Mouse (Mus musculus): ENCODE measurements around the gene Scaper.

Scaper gene

GRCm38 (mm10) chr9:55608701-55609531 is 329.0 kb downstream of the Scaper start:
- no peak for DNase-seq (ENCODE audit: extremely low read depth, insufficient read length, low spot score)

GRCm38 (mm10) chr9:55598594-55598993 is 339.3 kb downstream of the Scaper start:
- no peak for DNase-seq (ENCODE audit: extremely low read depth, insufficient read length, low spot score)

DNA sequence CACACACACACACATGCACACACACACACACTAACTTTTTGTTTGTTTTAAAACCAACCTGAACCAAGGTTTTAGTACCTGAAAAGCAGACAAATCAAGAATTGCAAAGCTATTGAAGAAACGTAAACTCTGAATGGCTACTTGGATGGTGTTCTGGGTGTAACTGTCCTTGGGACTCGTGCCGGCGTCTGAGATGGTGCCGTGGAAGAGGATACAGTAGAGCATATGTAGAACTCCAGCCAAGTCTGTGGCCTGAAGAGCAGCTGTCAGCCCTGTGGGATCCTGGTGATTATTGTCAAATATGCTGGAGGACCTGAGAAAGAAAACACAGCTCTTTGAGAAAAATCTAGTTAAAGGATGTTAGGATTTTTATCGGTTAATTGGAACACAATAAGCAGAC is 351.8 kb downstream of the Scaper start:
- no peak for DNase-seq (ENCODE audit: extremely low read depth, insufficient read length, low spot score)

DNA sequence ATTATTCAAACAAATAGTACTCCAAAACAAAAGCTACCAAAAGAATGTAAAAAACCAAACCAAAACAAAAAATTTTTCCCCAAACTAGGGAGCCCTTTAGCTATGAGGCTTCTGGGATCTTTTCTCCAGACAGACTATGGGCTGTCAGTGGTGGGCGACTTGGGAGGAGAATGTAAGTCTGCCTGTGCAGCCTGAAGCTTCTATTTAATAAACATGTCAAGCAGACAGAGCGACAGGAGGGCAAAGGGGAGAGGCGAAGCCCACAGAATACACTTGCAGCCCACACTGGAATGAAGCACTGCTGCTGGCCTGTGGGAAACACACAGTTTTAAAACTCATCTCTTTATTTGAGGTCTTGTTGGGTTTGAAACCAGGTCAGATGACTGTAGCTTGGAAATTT is 356.5 kb downstream of the Scaper start:
- DNase-seq (ENCODE audit: extremely low read depth, insufficient read length, low spot score), result no peak

DNA sequence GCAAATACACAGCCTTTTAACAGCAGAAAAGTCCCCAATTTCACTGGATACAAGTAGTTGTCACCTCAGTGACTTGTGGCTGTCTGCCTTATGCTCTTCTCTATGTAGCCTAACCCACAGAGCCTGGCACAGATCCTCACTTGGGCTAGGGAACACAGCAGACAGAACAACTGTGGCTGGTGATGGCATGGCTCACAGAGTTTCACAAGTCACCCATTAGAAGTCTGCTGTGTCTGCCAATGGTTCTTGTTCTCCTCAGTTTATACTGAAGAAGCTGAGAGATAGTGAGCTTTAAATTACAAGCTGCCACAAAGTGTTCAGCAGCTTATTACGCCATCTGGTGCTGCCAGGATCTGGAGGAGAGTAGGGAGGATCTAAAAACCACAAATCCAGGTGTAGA is 361.3 kb downstream of the Scaper start:
- no peak for DNase-seq (ENCODE audit: extremely low read depth, insufficient read length, low spot score)

DNA sequence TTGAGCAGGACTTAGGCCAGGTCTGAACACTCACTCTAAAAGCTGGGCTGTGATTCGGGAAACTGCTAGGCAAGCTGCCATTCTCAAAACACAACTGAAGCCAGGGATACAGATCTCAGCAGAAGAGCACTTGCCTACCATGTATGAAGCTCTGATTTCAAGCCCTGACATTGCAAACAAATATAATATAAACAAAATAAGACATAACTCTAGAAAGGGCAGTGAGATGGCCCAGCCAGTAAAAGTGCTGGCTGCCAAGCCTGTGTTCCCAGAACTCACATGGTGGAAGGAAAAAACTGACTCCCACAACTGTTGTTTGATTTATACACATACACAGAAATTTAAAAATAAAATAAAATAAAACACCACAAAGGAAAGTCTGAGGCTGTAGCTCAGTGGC is 366.8 kb downstream of the Scaper start:
- DNase-seq (ENCODE audit: extremely low read depth, insufficient read length, low spot score), result no peak

DNA sequence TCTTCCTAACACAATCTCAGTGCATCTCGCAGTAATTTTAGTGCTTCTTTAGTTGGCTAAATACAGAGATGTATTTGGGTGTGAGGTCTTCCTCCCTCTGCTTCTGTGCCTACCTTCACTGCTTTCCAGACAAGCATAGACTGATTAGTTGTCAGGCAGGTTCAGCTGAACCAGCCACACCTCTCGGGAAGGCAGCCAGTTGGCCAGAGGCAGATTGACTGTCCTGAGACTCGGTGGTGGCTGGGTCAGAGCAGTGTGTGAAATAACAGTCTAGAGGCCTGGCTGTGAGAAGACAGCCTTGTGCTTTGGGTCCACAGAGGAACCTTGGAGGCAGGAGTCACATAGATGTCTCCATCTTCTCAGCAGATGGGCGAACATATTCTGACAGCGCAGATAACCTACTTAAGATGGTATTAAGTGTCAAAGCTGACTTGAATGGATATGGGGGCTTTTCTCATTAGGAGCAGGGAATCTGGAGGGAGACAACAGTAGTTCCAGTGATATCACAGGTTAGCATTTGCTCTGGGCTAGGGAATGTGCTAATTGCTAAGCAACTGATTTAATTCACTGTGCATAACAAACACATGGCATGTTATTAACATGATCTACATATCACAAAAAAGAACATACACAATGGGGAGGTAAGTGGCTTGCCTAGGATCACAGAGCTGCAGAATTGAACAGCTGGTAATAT is 369.3 kb downstream of the Scaper start:
- no peak for DNase-seq (ENCODE audit: extremely low read depth, insufficient read length, low spot score)

DNA sequence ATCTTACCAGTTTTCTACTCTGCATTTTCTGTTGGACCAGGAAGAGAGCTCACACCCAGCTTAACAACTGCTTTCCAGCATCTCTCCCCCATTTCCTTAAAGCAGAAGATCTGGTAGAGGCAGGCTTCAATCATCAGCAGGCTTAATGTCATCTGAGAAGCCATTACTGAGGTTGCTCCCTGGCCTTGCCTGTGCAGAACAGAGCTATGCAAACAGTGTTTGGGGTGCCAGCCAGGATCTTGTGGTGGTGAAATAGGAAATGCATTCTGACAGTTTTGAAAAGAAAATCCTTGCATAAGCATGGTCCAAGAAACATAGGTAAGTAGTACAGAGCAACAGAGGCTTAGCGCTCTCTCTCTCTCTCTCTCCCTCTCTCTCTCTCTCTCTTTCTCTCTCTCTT is 377.0 kb downstream of the Scaper start:
- DNase-seq (ENCODE audit: extremely low read depth, insufficient read length, low spot score), result no peak

GRCm38 (mm10) chr9:55554986-55555385 is 382.9 kb downstream of the Scaper start:
- DNase-seq (ENCODE audit: extremely low read depth, insufficient read length, low spot score), result no peak

GRCm38 (mm10) chr9:55549302-55549890 is 388.5 kb downstream of the Scaper start:
- no peak for DNase-seq (ENCODE audit: extremely low read depth, insufficient read length, low spot score)

- no peak for DNase-seq (ENCODE audit: extremely low read depth, insufficient read length, low spot score)
These were observed 389.0 kb downstream of the Scaper start for GRCm38 (mm10) chr9:55548871-55549270.

GRCm38 (mm10) chr9:55546176-55547010 is 391.5 kb downstream of the Scaper start:
- no peak for DNase-seq (ENCODE audit: extremely low read depth, insufficient read length, low spot score)

DNA sequence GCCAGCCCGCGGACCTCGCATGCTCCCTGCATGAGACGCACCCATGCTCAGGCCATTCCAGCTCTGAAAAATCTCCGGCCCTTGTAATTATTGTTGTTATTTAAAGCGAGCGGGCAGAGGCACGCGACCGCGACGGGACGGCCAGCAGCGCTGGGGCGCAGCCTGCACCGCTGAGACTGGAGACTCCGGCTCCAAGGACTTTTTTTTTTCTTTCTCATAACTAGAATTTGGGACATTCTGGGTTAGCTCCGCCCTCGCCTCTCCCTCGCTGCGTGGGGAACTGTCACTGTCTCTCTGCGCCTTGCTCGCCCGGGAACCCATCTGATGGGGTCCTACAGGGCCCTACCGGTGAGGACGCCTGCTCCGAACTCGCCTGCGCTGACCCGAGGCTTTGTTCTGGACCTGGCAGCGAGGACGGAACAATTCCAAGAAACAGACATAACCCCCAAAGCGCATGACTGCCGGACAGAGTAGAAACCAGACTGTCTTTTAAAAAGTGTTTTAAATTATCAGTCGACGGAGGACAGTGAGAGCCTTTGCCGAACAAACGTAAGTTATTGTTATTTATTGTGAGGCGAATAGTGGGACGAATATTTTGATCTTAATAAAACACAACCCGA is 392.3 kb downstream of the Scaper start:
- no peak for DNase-seq (ENCODE audit: extremely low read depth, insufficient read length, low spot score)

DNA sequence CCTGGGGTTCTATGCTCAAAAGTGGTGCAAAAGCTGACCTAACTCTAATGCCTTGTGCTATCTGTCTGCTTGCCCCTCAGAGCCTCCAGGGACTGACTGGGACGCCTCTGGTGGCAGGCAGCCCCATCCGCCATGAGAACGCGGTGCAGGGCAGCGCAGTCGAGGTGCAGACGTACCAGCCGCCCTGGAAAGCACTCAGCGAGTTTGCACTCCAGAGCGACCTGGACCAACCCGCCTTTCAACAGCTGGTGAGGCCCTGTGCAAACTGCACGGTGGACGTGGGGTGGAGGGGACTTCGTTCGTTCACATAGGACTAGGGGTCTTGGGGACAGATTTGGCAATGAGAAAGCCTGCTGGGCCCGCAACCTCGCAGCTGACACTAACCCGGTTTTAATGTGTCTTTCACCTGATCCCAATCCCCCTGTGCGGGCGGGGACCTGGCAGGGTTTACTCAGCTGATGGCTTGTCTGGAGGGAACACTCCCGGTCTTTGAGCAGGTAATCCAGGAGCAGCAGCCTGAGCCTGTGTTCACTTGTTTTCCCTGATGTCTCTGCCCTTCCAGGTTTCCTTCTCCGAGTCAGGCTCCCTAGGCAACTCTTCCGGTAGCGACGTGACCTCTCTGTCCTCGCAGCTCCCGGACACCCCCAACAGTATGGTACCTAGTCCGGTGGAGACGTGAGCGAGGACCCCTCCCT is 392.9 kb downstream of the Scaper start:
- no peak for DNase-seq (ENCODE audit: extremely low read depth, insufficient read length, low spot score)

DNA sequence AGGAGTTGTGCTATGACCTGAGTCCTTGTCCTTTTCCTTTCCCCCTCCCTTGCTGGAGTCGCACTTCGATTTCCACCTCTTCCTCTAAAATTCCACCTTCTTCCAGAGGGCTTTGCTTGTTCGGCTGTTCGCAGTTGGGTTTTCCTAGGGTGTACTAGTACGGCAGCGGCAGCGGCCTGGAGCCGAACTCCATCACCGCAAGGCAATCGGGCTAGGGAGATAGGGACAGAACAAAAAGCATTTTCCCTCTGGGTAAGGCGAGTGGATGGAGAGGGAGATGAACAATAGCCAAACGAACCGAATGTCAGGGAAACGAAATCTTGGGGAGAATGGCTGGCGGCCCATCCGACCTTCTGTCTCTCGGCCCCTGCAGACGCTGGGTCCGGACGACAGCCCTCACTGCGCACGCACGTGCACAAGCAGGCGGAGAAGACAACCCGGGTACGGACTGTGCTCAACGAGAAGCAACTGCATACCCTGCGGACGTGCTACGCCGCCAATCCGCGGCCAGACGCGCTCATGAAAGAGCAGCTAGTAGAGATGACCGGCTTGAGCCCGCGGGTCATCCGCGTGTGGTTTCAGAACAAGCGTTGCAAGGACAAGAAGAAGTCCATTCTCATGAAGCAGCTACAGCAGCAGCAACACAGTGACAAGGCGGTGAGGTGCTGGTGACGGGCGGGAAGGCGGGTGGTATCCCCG is 394.1 kb downstream of the Scaper start:
- no peak for DNase-seq (ENCODE audit: extremely low read depth, insufficient read length, low spot score)

GRCm38 (mm10) chr9:55543336-55543702 is 394.6 kb downstream of the Scaper start:
- no peak for DNase-seq (ENCODE audit: extremely low read depth, insufficient read length, low spot score)

DNA sequence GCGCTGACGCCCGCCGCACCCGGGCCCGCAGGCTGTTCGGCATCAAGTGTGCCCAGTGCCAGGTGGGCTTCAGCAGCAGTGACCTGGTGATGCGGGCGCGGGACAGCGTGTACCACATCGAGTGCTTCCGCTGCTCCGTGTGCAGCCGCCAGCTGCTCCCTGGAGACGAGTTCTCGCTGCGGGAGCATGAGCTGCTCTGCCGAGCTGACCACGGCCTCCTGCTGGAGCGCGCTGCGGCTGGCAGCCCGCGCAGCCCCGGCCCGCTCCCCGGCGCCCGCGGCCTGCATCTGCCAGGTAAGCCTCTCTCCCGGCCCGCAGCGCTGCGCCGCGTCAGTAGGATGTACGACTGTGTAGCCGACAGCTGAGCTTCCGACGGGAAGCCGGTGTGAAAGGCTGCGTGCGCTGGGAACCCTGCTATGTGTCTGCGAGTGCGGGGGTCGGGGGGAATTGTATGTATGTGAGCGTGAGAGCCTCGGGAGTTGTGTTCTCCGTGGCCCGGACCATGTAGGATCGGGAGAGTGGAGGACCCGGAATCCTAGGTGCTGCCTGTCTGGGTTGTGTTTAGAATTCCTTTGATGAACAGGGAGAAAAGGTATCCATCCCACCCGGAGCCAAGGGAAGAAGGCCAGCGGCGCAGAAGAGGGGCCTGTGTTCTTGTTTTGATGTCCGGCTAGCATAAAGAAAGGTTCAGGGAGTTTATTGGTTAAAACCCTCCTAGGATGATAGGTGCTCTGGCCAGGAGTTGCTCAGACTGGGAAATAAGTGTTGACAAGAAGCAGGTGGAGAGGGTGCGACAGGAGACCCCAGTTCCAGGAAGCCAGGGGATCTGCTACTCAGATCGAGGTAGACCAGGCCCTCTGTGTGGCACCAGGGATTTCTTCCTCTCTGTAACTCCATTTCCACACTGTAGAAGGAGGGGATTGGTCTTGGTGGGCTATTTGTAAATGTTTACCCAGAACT is 395.3 kb downstream of the Scaper start:
- no peak for DNase-seq (ENCODE audit: extremely low read depth, insufficient read length, low spot score)

DNA sequence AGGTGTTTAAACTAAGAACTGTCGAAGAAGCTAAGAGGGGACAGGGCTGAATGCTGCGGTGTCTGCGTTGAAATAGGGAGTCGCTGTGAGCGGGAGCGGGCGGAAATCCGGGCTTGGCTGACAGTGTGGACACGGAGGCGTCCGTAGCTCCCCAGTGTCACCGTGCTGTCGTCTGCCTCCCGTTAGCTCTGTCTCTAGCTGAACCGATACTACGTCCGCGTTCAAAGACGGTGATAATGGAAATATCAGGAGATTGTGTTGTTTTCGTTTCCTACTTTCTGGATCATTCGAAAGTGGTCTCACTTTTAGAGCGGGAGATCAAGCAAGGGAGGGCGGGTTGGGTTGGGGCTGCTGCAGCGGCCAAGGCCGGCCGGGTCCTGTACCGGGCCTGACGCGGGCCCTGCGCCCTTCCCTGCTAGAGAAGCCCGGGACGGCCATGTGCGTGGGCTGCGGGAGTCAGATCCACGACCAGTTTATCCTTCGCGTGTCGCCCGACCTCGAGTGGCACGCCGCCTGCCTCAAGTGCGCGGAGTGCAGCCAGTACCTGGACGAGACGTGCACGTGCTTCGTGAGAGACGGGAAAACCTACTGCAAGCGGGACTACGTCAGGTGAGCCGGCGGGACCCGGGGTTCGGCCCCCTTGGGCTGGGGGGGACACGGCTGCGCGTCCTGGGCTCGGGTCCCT is 396.1 kb downstream of the Scaper start:
- no peak for DNase-seq (ENCODE audit: extremely low read depth, insufficient read length, low spot score)
